Mouse (Mus musculus) adrenal gland, postnatal 0 days (tissue): Measurements from ENCODE around the gene Zfp948. TPM values are rescaled to one million over a fixed set of nuclear protein-coding genes. Genes with fewer than 3 reads are reported as not detected.

Experiments used
- polyA plus RNA-seq: library from polyadenylated mRNA; unstranded; fragments of >200 nt; fragmentation: Nextera tagmentation; extraction: Ambion mirVana; gene quantifications from 2 replicates; pipeline ENCODE4 v1.2.1, GENCODE M21; 2015

Gene Zfp948
- polyA plus RNA-seq = 15.1 and 19.5 TPM in 2 replicates

DNA sequence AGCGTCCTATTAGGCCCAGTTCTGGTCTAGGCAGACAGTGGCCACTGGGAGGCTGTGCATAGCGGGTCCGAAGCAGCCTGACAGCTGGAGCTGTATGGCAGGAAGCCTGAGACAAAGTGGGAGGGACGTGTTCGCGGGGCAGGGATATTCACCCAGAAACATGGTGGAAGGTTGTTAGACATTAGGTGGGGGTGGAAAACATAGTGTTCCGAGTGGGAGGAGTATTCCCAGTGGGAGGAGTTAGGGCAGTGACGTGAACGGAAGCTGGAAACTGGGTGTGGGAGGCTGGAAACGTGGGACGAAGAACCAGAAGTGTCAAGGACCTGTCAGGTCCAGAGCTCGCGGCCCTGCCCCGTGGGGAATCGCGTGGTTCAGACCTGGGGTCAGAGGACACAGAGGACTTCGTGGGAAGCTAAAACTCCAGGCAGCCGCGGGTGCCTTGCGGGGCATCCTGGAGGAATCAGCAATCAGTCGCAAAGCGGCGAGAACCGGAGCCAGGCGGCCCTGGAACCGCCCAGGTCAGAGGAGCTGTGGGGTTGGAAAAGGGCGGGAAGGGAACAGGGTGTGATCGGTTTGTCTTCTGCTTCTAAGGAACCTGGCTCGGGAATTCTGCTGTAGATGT, at the start of gene Zfp948:
Gene Zfp948, plus strand, starts transcription at position 281 of the 622 bp plus-strand sequence.

DNA sequence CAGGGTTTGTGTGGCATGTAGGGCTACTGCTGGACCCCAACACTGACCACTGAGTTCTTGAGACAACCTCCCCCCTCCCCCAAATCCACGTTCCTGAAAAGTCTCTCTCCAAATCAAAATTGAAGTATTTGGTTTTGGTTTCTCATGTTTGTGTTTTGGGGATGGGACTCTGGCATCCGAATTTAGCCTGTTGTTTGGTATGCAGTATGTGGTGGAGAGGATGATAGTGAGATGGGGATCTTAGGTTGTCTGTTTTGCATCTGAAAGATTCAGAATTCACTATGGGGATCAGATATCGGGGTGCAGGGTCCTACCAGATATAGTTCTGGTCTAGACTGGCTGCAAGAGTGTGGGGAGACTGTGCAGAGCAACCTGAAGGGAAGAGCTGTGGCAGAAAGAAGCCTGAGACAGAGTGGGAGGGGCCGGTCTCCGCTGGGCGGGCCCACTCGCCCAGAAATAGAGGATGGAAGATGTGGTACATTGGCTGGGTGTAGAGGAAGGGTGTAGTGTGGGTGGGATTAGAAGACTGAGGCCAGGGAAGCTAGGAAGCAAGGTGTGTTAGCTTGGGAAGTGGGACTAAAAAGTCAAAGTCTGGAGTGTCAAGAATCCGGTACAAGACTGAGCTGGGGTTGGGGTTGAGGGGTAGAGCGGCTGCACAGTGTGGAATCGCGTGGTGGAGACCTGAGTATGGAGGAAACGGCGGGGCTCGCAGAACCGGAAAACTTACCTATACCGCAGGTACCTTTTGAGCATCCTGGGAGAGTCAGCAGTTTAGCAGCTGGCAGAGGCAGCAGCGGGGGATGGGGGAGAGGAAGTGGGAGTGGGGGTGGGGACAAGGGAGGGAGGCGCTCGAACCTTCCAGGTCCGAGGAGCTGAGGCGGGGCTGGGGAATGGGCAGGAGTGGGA, 31.5 kb upstream of the Zfp948 start, which contains the start of gene Zfp52:
Gene Zfp52, plus strand, starts transcription at position 444 of the 906 bp plus-strand sequence.

Other genes starting within 250 kb of the Zfp948 start
- gene Zfp677, start 183.3 kb upstream of the Zfp948 start, polyA plus RNA-seq = 6.4 and 6.7 TPM in 2 replicates
- 7.4 TPM in 2 replicates for gene Zfp54, start 143.8 kb upstream of the Zfp948 start, polyA plus RNA-seq
- 14.5 and 15.4 TPM in 2 replicates for gene Zfp51, start 116.6 kb upstream of the Zfp948 start, polyA plus RNA-seq
- gene Zfp53, start 78.0 kb upstream of the Zfp948 start, polyA plus RNA-seq = 6.4 and 8.0 TPM in 2 replicates
- 16.3 and 25.1 TPM in 2 replicates for gene Zfp52, start 31.5 kb upstream of the Zfp948 start, polyA plus RNA-seq
- 3.7 TPM in 2 replicates for gene Zfp983, start 83.6 kb downstream of the Zfp948 start, polyA plus RNA-seq
- 4.0 and 8.3 TPM in 2 replicates for gene Gm10226, start 124.9 kb downstream of the Zfp948 start, polyA plus RNA-seq
- 6.1 and 6.6 TPM in 2 replicates for gene Zfp760, start 140.7 kb downstream of the Zfp948 start, polyA plus RNA-seq
- 4.7 and 5.4 TPM in 2 replicates for gene Zfp229, start 163.8 kb downstream of the Zfp948 start, polyA plus RNA-seq